Mouse (Mus musculus): ENCODE results near the gene Rpf2. TPM values are rescaled to one million over a fixed set of nuclear protein-coding genes. Genes with fewer than 3 reads are reported as not detected.
A peak's percentile ranks its signal among the peaks of the same experiment; 100 is the strongest.

The Rpf2 gene
- total RNA-seq, 2 experiments from 2014 or later = 15.2 to 17.1 TPM

GRCm38 (mm10) chr10:40250969-40251368 lies 4.1 kb upstream of the Rpf2 start:
- DNase-seq (ENCODE audit: low spot score in 2 of 2) = no peak

- DNase-seq (ENCODE audit: low spot score in 2 of 2) = no peak
Measured at GRCm38 (mm10) chr10:40249625-40250024, 2.8 kb upstream of the Rpf2 start.

- no peak for DNase-seq (ENCODE audit: low spot score in 2 of 2)
Measured at GRCm38 (mm10) chr10:40247166-40247716, 405 bp upstream of the Rpf2 start.

- no peak for DNase-seq (ENCODE audit: low spot score in 2 of 2)
Measured at GRCm38 (mm10) chr10:40237826-40238225, 9.0 kb downstream of the Rpf2 start.

GRCm38 (mm10) chr10:40233241-40233640 lies 13.6 kb downstream of the Rpf2 start:
- DNase-seq (ENCODE audit: low spot score in 2 of 2) = no peak

- DNase-seq (ENCODE audit: low spot score in 2 of 2) = no peak
Measured at GRCm38 (mm10) chr10:40232442-40232841, 14.4 kb downstream of the Rpf2 start.

GRCm38 (mm10) chr10:40229725-40230124 lies 17.1 kb downstream of the Rpf2 start:
- no peak for DNase-seq (ENCODE audit: low spot score in 2 of 2)

GRCm38 (mm10) chr10:40227660-40228303 lies 19.1 kb downstream of the Rpf2 start:
- peak in 1 of 2 experiments; percentile 40 for DNase-seq (ENCODE audit: low spot score in 2 of 2)

GRCm38 (mm10) chr10:40218874-40219273 lies 28.0 kb downstream of the Rpf2 start:
- no peak for DNase-seq (ENCODE audit: low spot score in 2 of 2)

GRCm38 (mm10) chr10:40212443-40213169 lies 34.2 kb downstream of the Rpf2 start:
- DNase-seq (ENCODE audit: low spot score in 2 of 2) = peak; percentile 82 to 87

- no peak for DNase-seq (ENCODE audit: low spot score in 2 of 2)
Measured at GRCm38 (mm10) chr10:40195001-40195400, 51.8 kb downstream of the Rpf2 start.

GRCm38 (mm10) chr10:40192010-40192935 lies 54.6 kb downstream of the Rpf2 start:
- DNase-seq (ENCODE audit: low spot score in 2 of 2) = peak in 1 of 2 experiments; percentile 7

- no peak for DNase-seq (ENCODE audit: low spot score in 2 of 2)
Measured at GRCm38 (mm10) chr10:40191338-40191979, 55.4 kb downstream of the Rpf2 start.

- DNase-seq (ENCODE audit: low spot score in 2 of 2) = no peak
Measured at GRCm38 (mm10) chr10:40190871-40191270, 56.0 kb downstream of the Rpf2 start.

- DNase-seq (ENCODE audit: low spot score in 2 of 2) = no peak
Measured at GRCm38 (mm10) chr10:40189689-40190088, 57.1 kb downstream of the Rpf2 start.

GRCm38 (mm10) chr10:40188831-40189230 lies 58.0 kb downstream of the Rpf2 start:
- no peak for DNase-seq (ENCODE audit: low spot score in 2 of 2)

- DNase-seq (ENCODE audit: low spot score in 2 of 2) = no peak
Measured at GRCm38 (mm10) chr10:40185956-40186355, 60.9 kb downstream of the Rpf2 start.

- no peak for DNase-seq (ENCODE audit: low spot score in 2 of 2)
Measured at GRCm38 (mm10) chr10:40180011-40180410, 66.8 kb downstream of the Rpf2 start.

- DNase-seq (ENCODE audit: low spot score in 2 of 2) = no peak
Measured at GRCm38 (mm10) chr10:40179142-40179541, 67.7 kb downstream of the Rpf2 start.

- DNase-seq (ENCODE audit: low spot score in 2 of 2) = no peak
Measured at GRCm38 (mm10) chr10:40177323-40177962, 69.4 kb downstream of the Rpf2 start.

Data from gastrocnemius, postnatal 4 days (tissue).